Mouse (Mus musculus) mouse trophoblast stem cell (cell line): Measurements from ENCODE around the gene March5.

ENCODE experiments used
- in situ Hi-C, 2 experiments: fragments of 300-500 bp; cut with MseI, MboI; formaldehyde crosslinking; loops; 2 replicates in 1 of 2; 3 replicates in 1 of 2; pipeline ENCODE4 v1.15.1; 2025

Gene March5

DNA sequence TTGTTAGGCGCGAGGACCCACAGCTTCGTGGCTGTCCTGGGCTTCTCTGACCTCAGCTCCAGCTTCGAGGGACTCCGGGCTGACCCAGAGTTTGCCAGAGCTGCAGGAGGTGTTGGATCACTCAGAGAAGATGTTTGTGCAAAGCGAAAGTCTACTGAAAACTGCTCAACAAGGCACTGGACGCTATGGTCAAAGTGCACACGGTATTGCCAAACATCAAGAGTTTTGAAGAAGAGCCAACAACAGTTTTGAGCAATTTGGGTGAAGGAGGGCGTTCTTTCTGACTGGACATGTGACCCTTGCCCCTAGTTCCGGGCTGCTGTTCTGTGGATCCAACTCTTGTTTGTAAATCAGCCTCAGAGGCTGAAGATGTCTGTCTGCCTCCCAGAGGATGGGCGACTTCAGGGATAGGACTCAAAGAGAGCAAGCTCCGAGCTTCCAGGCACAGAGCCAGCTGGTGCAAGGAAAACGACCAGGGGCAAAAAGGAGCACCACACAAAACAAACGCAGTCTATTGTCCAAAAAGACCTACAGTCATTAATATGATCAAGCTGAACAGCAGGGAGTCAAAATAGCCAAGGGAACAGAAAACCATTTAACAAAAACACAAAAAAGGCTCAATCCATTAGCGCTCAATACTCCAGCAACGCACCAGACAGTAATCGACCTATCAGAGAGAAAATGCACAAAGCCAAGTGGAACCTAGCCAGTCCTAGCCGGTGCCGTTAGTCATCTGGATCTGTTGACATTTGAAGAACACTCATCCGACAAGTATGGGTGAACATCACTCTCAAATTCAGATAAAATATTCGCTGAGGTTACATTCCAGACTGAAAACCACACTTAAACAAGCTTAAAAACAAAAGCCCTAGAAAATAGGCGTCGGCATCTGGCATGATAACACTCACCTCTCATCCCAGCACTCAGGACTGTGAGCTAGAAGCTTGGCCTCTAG is 56.9 kb downstream of the March5 start:
- in situ Hi-C loops, result loop anchor here (10.0 to 25.0 kb wide), 2 partner anchors 202 to 219 kb away; no protein-coding TSS in a partner anchor

GRCm38 (mm10) chr19:37265333-37266103 is 58.2 kb downstream of the March5 start:
- in situ Hi-C loops, result loop anchor here (10.0 to 25.0 kb wide), 2 partner anchors 203 to 221 kb away; no protein-coding TSS in a partner anchor

DNA sequence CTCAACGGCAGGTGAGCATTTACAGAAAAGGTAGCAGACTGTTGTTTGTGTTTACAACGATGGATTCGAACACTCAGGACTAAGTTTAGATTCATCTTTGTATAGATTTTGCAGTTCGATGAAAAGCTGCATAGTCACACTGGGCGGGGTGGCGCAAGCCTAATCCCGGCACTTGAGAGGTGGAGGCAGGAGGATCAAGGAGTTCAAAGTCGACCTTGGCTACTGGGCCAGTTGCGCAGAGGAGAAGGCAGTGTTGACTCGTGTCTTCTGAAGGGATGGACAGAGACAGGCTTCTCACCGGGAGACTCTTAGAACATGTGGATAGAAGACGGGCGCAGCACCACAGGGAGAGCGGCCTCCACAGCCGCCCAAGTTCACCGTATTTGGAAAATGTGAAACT is 61.8 kb downstream of the March5 start:
- in situ Hi-C loops, result loop anchor here (10.0 to 25.0 kb wide), 2 partner anchors 207 to 224 kb away; no protein-coding TSS in a partner anchor
